Mouse (Mus musculus) midbrain, embryonic 11.5 days (tissue): Measurements from ENCODE around the gene Rgs5. TPM values are rescaled to one million over a fixed set of nuclear protein-coding genes. Genes with fewer than 3 reads are reported as not detected.

ENCODE experiments used
- ATAC-seq: fragments of 200-750 bp; cut with Nextera tagmentation; 2 replicates; pipeline ENCODE4 v1.8.0; 2017; ENCODE audit warnings: moderate TSS enrichment, moderate library complexity; ENCODE audit not compliant: low FRiP score
- DNase-seq: peaks from one replicate; pipeline ENCODE4 v3.0.0; 2015; ENCODE audit warnings: low spot score; ENCODE audit errors: missing footprints
- H3K27ac ChIP-seq: fragments of 300-500 bp; sonication (generic); 2 replicates; pipeline ENCODE4 v1.5.1; 2014; ENCODE audit warnings: low read depth, low read length
- H3K27me3 ChIP-seq: fragments of 300-500 bp; sonication (generic); 2 replicates; pipeline ENCODE4 v1.6.1; 2014; ENCODE audit warnings: mild to moderate bottlenecking, low read length, moderate library complexity, mixed read lengths; ENCODE audit not compliant: control insufficient read depth, insufficient read depth
- H3K36me3 ChIP-seq: fragments of 300-500 bp; sonication (generic); 2 replicates; pipeline ENCODE4 v1.6.1; 2014; ENCODE audit warnings: mild to moderate bottlenecking, low read length, moderate library complexity, mixed read lengths; ENCODE audit not compliant: control insufficient read depth, insufficient read depth
- H3K4me1 ChIP-seq: fragments of 300-500 bp; sonication (generic); 2 replicates; pipeline ENCODE4 v1.6.1; 2014; ENCODE audit warnings: low read length; ENCODE audit not compliant: control insufficient read depth, insufficient read depth
- H3K4me2 ChIP-seq: fragments of 300-500 bp; sonication (generic); 2 replicates; pipeline ENCODE4 v1.6.1; 2014; ENCODE audit warnings: mild to moderate bottlenecking, moderate library complexity
- H3K4me3 ChIP-seq: fragments of 300-500 bp; sonication (generic); 2 replicates; pipeline ENCODE4 v1.5.1; 2014; ENCODE audit warnings: low read depth, low read length
- H3K9ac ChIP-seq: fragments of 300-500 bp; sonication (generic); 2 replicates; pipeline ENCODE4 v1.6.1; 2014; ENCODE audit warnings: low read length
- H3K9me3 ChIP-seq: fragments of 300-500 bp; sonication (generic); 2 replicates; pipeline ENCODE4 v1.6.1; 2016; ENCODE audit warnings: low read length; ENCODE audit not compliant: control insufficient read depth
- WGBS: fragments of 180-500 bp; shearing (Covaris S2); extraction: QIAGEN DNeasy Blood & Tissue Kit; methylation state at CpG from one replicate; pipeline ENCODE4 v1.1.7; 2014; 5-methylcytosine and 5-hydroxymethylcytosine counted together
- polyA plus RNA-seq: library from polyadenylated mRNA; unstranded; fragments of >200 nt; fragmentation: Nextera tagmentation; extraction: Ambion mirVana; gene quantifications from 2 replicates; pipeline ENCODE4 v1.2.1, GENCODE M21; 2014

Rgs5 gene
- 2.1 and 3.8 TPM in 2 replicates for polyA plus RNA-seq

DNA sequence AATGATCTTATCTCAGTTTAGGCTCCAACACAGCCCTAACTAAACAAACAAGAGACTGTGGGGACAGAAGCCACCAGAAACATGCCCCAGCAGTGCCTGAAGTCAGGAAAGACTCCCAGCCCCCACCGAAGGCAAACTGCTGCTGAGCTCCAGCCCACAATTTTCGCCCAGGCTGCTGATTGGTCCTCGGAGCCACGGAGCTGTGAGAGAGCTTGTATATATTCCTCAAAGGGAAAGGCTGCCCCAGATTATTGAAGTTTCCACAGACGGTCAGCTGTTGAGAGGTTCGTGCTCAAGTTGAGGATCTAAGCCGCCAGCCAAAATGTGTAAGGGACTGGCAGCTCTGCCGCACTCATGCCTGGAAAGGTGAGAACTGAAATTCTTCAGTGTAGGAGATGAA is at the start of gene Rgs5:
TSS of gene Rgs5 (plus strand) at position 246 of the 400 bp plus-strand sequence.
- Histone ChIP-seq H3K27me3 (no peaks in the 10 kb centered on the region), H3K4me3 (no peak within 1 kb of the TSS), H3K27ac (no peak within 1 kb of the TSS), H3K4me2 (no peak within 1 kb of the TSS), H3K9ac (no peak within 1 kb of the TSS), H3K36me3 (no peaks in the 10 kb centered on the region), H3K4me1 (no peaks in the 10 kb centered on the region), H3K9me3 (no peaks in the 10 kb centered on the region)
- 34% methylated on average over 8 of the region's 8 CpGs for WGBS
- DNase-seq (no peak), ATAC-seq (peak; percentile 40; the same call in 1 of the 2 replicates)

DNA sequence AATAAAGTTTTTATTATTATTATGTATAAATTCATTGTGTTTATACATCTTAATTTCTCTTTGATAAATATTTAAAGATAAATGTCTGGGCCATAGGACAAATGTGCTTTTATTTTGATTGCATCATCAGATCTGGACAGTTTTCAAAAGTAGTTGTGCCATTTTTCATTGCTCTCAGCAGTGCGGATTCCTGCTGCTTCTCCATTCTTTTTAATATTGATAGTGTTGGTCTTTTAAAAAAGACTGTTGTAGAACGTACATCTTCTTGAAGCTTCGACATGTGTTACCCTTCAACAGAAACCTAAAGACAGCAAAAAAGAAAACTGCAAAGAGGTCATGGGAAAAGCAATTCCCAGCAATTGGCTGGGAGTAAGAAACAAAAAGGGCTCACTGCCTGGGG is 49.1 kb upstream of the Rgs5 start:
- Histone ChIP-seq H3K4me2 (no peak overlapping the region), H3K36me3 (no peaks in the 10 kb centered on the region), H3K9ac (no peak overlapping the region), H3K27me3 (no peaks in the 10 kb centered on the region), H3K9me3 (no peaks in the 10 kb centered on the region), H3K4me1 (no peaks in the 10 kb centered on the region), H3K27ac (no peak overlapping the region), H3K4me3 (no peak overlapping the region)
- DNase-seq (no peak), ATAC-seq (no peak)
- 90% methylated on average over 3 of the region's 3 CpGs for WGBS

DNA sequence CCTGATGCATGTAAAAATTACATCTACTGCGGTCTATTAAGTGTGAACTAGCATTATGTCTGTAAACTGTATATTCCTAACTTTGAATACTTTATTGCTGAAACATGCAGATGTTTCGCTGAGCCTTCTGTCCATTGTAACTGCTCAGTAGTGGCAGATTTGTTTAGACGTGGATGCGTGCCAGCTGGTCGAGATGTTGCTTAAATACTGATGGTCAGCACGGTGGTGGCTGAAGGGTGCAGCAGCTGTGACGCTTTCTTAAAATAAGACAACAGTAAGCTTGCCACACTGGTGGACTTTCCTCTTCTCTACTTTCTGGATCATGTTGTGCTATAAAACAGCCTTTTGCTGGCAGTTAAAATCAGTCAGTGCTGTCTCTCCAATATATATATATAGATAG is 25.6 kb upstream of the Rgs5 start:
- H3K9me3 ChIP-seq: no peaks in the 10 kb centered on the region
- H3K27ac ChIP-seq: no peak overlapping the region
- H3K4me3 ChIP-seq: no peak overlapping the region
- no peak overlapping the region for H3K4me2 ChIP-seq
- no peak for DNase-seq
- no peaks in the 10 kb centered on the region for H3K27me3 ChIP-seq
- no peak overlapping the region for H3K9ac ChIP-seq
- WGBS: 86% methylated on average over 7 of the region's 7 CpGs
- no peaks in the 10 kb centered on the region for H3K4me1 ChIP-seq
- H3K36me3 ChIP-seq: no peaks in the 10 kb centered on the region
- no peak for ATAC-seq

DNA sequence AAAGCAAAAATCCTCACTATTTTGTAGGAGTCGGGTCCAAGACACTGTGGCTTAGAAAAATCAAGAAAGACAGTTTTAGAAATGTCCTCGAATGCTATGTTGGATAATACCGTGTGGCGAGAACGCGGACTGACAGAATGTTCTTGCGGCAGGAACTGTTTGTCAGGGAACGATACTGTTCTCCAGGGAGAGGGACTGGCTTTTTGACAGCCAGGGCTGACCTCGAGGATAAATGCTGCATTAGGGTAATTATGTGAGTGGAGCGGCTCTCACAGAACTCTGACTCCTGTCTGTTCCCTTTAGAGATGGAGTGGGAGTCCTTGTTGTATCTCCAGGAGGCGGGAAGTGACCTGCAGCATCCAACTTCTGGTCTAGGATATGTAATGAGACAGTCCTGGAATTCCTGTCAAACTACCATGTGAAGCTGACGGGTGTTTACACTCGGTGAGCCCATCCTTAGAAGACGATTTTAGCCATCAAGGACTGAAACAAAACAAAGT is 18.0 kb upstream of the Rgs5 start:
- Histone ChIP-seq H3K4me3 (no peak overlapping the region), H3K4me1 (peaks cover 3% of the 10 kb centered on the region), H3K9ac (no peak overlapping the region), H3K4me2 (no peak overlapping the region), H3K9me3 (no peaks in the 10 kb centered on the region), H3K36me3 (no peaks in the 10 kb centered on the region), H3K27me3 (no peaks in the 10 kb centered on the region), H3K27ac (no peak overlapping the region)
- ATAC-seq: no peak
- 76% methylated on average over 14 of the region's 14 CpGs for WGBS
- DNase-seq: no peak

DNA sequence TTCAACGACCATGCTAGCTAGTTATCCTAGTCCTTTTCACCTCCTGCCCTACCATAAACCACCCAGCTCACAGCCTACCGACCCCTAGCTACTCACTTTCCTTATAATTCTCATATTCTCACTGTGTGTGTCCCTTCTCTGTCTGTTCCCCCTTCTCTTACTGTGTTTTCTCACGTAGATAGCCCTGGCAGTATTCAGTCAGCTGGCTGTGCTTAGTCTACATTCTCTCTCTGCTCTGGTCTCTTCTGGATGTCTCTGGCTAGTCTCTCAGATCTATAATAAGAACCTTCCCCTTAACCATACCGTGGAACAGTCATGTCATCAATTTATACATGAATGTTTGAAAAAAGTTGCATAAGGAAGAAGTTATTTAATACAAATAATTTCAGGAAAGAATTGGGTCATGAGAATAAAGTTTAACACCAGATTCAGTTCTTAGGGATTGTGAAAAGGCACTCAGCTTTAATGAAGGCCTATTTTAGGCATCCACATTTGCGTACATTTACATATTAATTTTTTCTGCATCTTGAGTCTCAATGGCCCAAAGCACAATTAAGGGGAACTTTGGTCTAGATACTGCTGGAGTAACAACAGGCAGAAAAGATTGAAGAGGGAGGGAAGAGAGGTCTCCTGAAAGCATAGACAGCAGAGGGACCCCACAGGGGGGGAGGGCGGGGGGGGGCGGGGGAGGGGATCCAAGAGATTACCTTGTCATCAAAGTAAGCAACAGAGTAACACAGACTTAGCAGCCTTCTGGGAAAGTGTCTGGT is 10.2 kb upstream of the Rgs5 start:
- ATAC-seq: no peak

DNA sequence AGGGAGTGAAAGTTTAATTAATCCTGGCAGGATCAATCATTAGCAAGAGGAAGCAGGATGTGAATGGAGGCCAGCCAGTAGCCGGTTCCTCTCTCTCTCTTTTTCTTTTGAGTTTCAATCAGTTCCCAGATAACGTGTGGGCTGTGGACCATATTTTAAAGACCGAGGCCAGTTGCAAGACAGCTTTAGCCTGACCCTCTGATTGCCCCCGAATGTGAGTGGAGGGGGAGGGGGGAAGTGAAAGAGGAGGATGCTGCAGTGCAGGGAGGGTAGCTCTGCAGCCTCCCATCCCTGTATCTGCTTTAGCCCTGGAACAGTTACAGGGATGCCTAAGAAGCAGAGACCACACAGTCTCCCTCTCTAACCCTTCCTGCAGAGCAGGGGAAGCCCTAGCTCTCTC is 4.2 kb downstream of the Rgs5 start:
- DNase-seq: no peak
- H3K27me3 ChIP-seq: no peaks in the 10 kb centered on the region
- no peak overlapping the region for H3K27ac ChIP-seq
- H3K4me2 ChIP-seq: no peak overlapping the region
- no peaks in the 10 kb centered on the region for H3K9me3 ChIP-seq
- ATAC-seq: no peak
- no peak overlapping the region for H3K4me3 ChIP-seq
- WGBS: 32% methylated on average over 4 of the region's 4 CpGs
- no peaks in the 10 kb centered on the region for H3K4me1 ChIP-seq
- no peak overlapping the region for H3K9ac ChIP-seq
- no peaks in the 10 kb centered on the region for H3K36me3 ChIP-seq

More for the DNA sequence above, 10.2 kb upstream of the Rgs5 start:
- H3K4me1 ChIP-seq: no peaks in the 10 kb centered on the region
- no peak overlapping the region for H3K4me3 ChIP-seq
- 76% methylated on average over 7 of the region's 7 CpGs for WGBS
- H3K4me2 ChIP-seq: no peak overlapping the region
- H3K9ac ChIP-seq: no peak overlapping the region
- no peaks in the 10 kb centered on the region for H3K36me3 ChIP-seq
- DNase-seq: no peak
- no peak overlapping the region for H3K27ac ChIP-seq
- no peaks in the 10 kb centered on the region for H3K27me3 ChIP-seq
- no peaks in the 10 kb centered on the region for H3K9me3 ChIP-seq

DNA sequence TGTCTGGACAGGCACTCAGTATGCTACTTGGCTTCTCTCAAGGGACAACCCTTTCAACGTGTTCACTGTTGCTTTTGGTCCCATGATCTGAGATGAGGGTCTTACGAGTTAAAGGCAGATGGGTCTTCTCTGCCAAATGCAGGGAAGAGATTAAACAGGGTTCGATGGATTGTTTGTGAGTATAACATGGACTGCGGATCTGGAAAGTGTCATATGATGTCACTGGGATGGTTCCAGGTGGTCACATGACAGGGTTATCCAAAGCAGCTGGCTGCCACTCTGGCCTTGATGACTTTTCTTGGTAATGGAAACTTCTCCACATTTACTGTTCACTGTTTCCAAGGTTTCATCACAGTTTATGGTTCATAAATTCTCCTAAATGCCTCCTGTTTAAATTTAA is 12.0 kb downstream of the Rgs5 start:
- no peak overlapping the region for H3K9ac ChIP-seq
- DNase-seq (no peak), ATAC-seq (no peak)
- H3K27me3 ChIP-seq: no peaks in the 10 kb centered on the region
- no peaks in the 10 kb centered on the region for H3K4me1 ChIP-seq
- H3K36me3 ChIP-seq: no peaks in the 10 kb centered on the region
- H3K4me3 ChIP-seq: no peak overlapping the region
- H3K4me2 ChIP-seq: no peak overlapping the region
- 78% methylated on average over 4 of the region's 4 CpGs for WGBS
- no peaks in the 10 kb centered on the region for H3K9me3 ChIP-seq
- H3K27ac ChIP-seq: no peak overlapping the region

DNA sequence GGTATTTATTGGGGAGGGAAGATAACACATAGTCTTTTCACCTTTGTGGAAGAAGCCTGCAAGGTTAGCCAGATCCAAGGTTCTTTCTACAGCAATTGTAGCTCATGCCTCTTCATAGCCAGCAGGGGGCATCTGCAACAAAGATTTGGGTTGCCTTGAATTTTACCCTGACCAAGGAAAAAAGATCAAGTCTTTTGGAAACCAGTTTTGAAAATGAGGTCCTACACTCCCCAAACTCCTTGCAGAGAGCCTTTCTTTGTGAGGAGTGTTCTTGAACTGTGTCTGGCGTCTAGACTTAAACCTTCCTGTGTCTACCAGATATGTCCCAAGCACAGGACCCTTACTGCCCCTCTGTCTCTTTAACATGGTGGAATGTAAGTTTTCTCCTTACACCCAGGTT is 15.4 kb downstream of the Rgs5 start:
- Histone ChIP-seq H3K4me3 (no peak overlapping the region), H3K4me2 (no peak overlapping the region), H3K36me3 (no peaks in the 10 kb centered on the region), H3K27me3 (no peaks in the 10 kb centered on the region), H3K4me1 (no peaks in the 10 kb centered on the region), H3K9me3 (no peaks in the 10 kb centered on the region), H3K9ac (no peak overlapping the region), H3K27ac (no peak overlapping the region)
- no peak for DNase-seq
- ATAC-seq: peak; percentile 48
- WGBS: 64% methylated on average over 1 of the region's 1 CpGs

DNA sequence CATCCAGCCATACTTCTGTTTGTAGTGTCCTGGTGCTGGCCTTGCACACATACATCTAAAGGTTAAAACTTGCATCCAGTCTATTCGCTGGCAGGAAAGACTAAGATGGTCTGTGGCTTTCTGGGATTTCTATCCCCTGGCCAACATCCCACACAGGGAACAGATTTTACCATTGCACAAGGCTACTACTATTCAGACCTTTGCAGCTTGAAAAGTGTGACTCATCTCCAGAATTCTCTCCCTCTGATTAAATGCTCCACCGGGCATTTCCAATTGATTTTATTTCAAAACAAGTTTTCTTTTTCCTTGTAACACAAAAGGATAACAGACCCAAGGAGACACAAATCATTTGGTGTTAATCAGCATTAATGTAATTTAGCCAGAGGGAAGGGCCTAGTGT is 16.5 kb downstream of the Rgs5 start:
- H3K27ac ChIP-seq: no peak overlapping the region
- no peak overlapping the region for H3K4me2 ChIP-seq
- H3K27me3 ChIP-seq: no peaks in the 10 kb centered on the region
- DNase-seq (no peak), ATAC-seq (no peak)
- no peaks in the 10 kb centered on the region for H3K4me1 ChIP-seq
- H3K36me3 ChIP-seq: no peaks in the 10 kb centered on the region
- H3K9me3 ChIP-seq: no peaks in the 10 kb centered on the region
- no peak overlapping the region for H3K9ac ChIP-seq
- no peak overlapping the region for H3K4me3 ChIP-seq
- WGBS: 85% methylated on average over 2 of the region's 2 CpGs
